Mouse (Mus musculus): ENCODE data around the gene Bmp15. TPM values are rescaled to one million over a fixed set of nuclear protein-coding genes. Genes with fewer than 3 reads are reported as not detected.

Gene Bmp15
- 0.05 and 0.09 TPM in 2 replicates for polyA plus RNA-seq (2014; fragmentation: Nextera tagmentation; extraction: Ambion mirVana)

GRCm38 (mm10) chrX:6320621-6321020 lies at the start of gene Bmp15:
Gene Bmp15, minus strand, starts transcription at chrX:6320721.
- H3K27me3 ChIP-seq (replicated peaks; ENCODE audit: control insufficient read depth, insufficient read depth, low read length) = no peaks in the 10 kb centered on the region
- no peaks in the 10 kb centered on the region for H3K4me1 ChIP-seq (replicated peaks; ENCODE audit: control insufficient read depth, insufficient read depth, low read length)
- H3K27ac ChIP-seq (ENCODE audit: low read depth) = no peak within 1 kb of the TSS
- ATAC-seq (replicated peaks; ENCODE audit: low FRiP score, low TSS enrichment, low read depth) = no peak
- no peak within 1 kb of the TSS for H3K9ac ChIP-seq (ENCODE audit: low read length)
- WGBS = 59% methylated on average over 3 of the region's 3 CpGs
- H3K9me3 ChIP-seq (ENCODE audit: control insufficient read depth, low read length) = no peaks in the 10 kb centered on the region
- H3K4me2 ChIP-seq (ENCODE audit: low read length) = no peak within 1 kb of the TSS
- no peak within 1 kb of the TSS for H3K4me3 ChIP-seq (ENCODE audit: low read depth, low read length)
- H3K36me3 ChIP-seq (ENCODE audit: control insufficient read depth, insufficient read depth, low read length) = no peaks in the 10 kb centered on the region
- no peak for DNase-seq (ENCODE audit: low spot score)

GRCm38 (mm10) chrX:6368822-6369221 lies 48.3 kb upstream of the Bmp15 start:
- H3K27me3 ChIP-seq (replicated peaks; ENCODE audit: control insufficient read depth, insufficient read depth, low read length) = no peaks in the 10 kb centered on the region
- no peaks in the 10 kb centered on the region for H3K36me3 ChIP-seq (ENCODE audit: control insufficient read depth, insufficient read depth, low read length)
- H3K9ac ChIP-seq (ENCODE audit: low read length) = no peak overlapping the region
- ATAC-seq (replicated peaks; ENCODE audit: low FRiP score, low TSS enrichment, low read depth) (no peak), DNase-seq (ENCODE audit: low spot score) (no peak)
- no peak overlapping the region for H3K4me3 ChIP-seq (ENCODE audit: low read depth, low read length)
- H3K4me2 ChIP-seq (ENCODE audit: low read length) = no peak overlapping the region
- H3K9me3 ChIP-seq (ENCODE audit: control insufficient read depth, low read length) = no peaks in the 10 kb centered on the region
- H3K4me1 ChIP-seq (replicated peaks; ENCODE audit: control insufficient read depth, insufficient read depth, low read length) = no peaks in the 10 kb centered on the region
- WGBS = 72% methylated on average over 1 of the region's 1 CpGs
- no peak overlapping the region for H3K27ac ChIP-seq (ENCODE audit: low read depth)

- Histone ChIP-seq H3K27ac (ENCODE audit: low read depth) (no peak overlapping the region), H3K36me3 (ENCODE audit: control insufficient read depth, insufficient read depth, low read length) (no peaks in the 10 kb centered on the region), H3K9ac (ENCODE audit: low read length) (no peak overlapping the region), H3K4me2 (ENCODE audit: low read length) (no peak overlapping the region), H3K27me3 (replicated peaks; ENCODE audit: control insufficient read depth, insufficient read depth, low read length) (no peaks in the 10 kb centered on the region), H3K9me3 (ENCODE audit: control insufficient read depth, low read length) (no peaks in the 10 kb centered on the region), H3K4me3 (ENCODE audit: low read depth, low read length) (no peak overlapping the region), H3K4me1 (replicated peaks; ENCODE audit: control insufficient read depth, insufficient read depth, low read length) (no peaks in the 10 kb centered on the region)
- DNase-seq (ENCODE audit: low spot score) (no peak), ATAC-seq (replicated peaks; ENCODE audit: low FRiP score, low TSS enrichment, low read depth) (no peak)
- WGBS = 73% methylated on average over 6 of the region's 6 CpGs
Observed at GRCm38 (mm10) chrX:6357503-6358114, 37.1 kb upstream of the Bmp15 start.

DNA sequence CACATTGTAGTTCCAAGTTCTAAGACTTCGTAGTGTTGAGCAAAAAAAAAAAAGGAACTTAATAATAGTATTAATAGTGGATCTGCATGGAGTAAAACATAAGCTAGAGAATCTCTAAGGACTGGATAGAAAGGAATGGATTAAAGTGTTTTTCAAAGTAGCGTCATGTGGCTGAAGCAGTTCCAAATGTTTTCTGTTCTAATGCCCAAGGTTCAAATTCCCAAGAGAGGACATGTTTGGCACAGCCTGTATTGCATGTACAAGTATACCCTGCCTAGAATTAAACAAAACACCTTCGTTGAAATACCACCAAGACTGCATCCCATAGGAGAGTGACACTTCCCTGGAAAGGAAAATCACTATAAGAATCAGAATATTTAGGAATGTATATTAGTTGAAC lies 36.4 kb upstream of the Bmp15 start:
- no peak for ATAC-seq (replicated peaks; ENCODE audit: low FRiP score, low TSS enrichment, low read depth)
- Histone ChIP-seq H3K4me3 (ENCODE audit: low read depth, low read length) (no peak overlapping the region), H3K4me1 (replicated peaks; ENCODE audit: control insufficient read depth, insufficient read depth, low read length) (no peaks in the 10 kb centered on the region), H3K9ac (ENCODE audit: low read length) (no peak overlapping the region), H3K27ac (ENCODE audit: low read depth) (no peak overlapping the region), H3K4me2 (ENCODE audit: low read length) (no peak overlapping the region), H3K27me3 (replicated peaks; ENCODE audit: control insufficient read depth, insufficient read depth, low read length) (no peaks in the 10 kb centered on the region), H3K9me3 (ENCODE audit: control insufficient read depth, low read length) (no peaks in the 10 kb centered on the region), H3K36me3 (ENCODE audit: control insufficient read depth, insufficient read depth, low read length) (no peaks in the 10 kb centered on the region)
- no peak for DNase-seq (ENCODE audit: low spot score)
- 76% methylated on average over 3 of the region's 3 CpGs for WGBS

GRCm38 (mm10) chrX:6345273-6345959 lies 24.9 kb upstream of the Bmp15 start:
- Histone ChIP-seq H3K9ac (ENCODE audit: low read length) (no peak overlapping the region), H3K4me2 (ENCODE audit: low read length) (no peak overlapping the region), H3K27ac (ENCODE audit: low read depth) (no peak overlapping the region), H3K27me3 (replicated peaks; ENCODE audit: control insufficient read depth, insufficient read depth, low read length) (no peaks in the 10 kb centered on the region), H3K4me1 (replicated peaks; ENCODE audit: control insufficient read depth, insufficient read depth, low read length) (no peaks in the 10 kb centered on the region), H3K36me3 (ENCODE audit: control insufficient read depth, insufficient read depth, low read length) (no peaks in the 10 kb centered on the region), H3K4me3 (ENCODE audit: low read depth, low read length) (no peak overlapping the region), H3K9me3 (ENCODE audit: control insufficient read depth, low read length) (no peaks in the 10 kb centered on the region)
- 67% methylated on average over 1 of the region's 1 CpGs for WGBS
- ATAC-seq (replicated peaks; ENCODE audit: low FRiP score, low TSS enrichment, low read depth) (no peak), DNase-seq (ENCODE audit: low spot score) (no peak)

- WGBS = 38% methylated on average over 1 of the region's 1 CpGs
- H3K4me2 ChIP-seq (ENCODE audit: low read length) = no peak overlapping the region
- no peaks in the 10 kb centered on the region for H3K36me3 ChIP-seq (ENCODE audit: control insufficient read depth, insufficient read depth, low read length)
- ATAC-seq (replicated peaks; ENCODE audit: low FRiP score, low TSS enrichment, low read depth) (no peak), DNase-seq (ENCODE audit: low spot score) (no peak)
- no peak overlapping the region for H3K9ac ChIP-seq (ENCODE audit: low read length)
- no peaks in the 10 kb centered on the region for H3K27me3 ChIP-seq (replicated peaks; ENCODE audit: control insufficient read depth, insufficient read depth, low read length)
- no peaks in the 10 kb centered on the region for H3K4me1 ChIP-seq (replicated peaks; ENCODE audit: control insufficient read depth, insufficient read depth, low read length)
- H3K9me3 ChIP-seq (ENCODE audit: control insufficient read depth, low read length) = no peaks in the 10 kb centered on the region
- no peak overlapping the region for H3K4me3 ChIP-seq (ENCODE audit: low read depth, low read length)
- H3K27ac ChIP-seq (ENCODE audit: low read depth) = no peak overlapping the region
Observed at GRCm38 (mm10) chrX:6324056-6324455, 3.5 kb upstream of the Bmp15 start.

GRCm38 (mm10) chrX:6317747-6318146 lies 2.8 kb downstream of the Bmp15 start:
- Histone ChIP-seq H3K4me2 (ENCODE audit: low read length) (no peak overlapping the region), H3K9ac (ENCODE audit: low read length) (no peak overlapping the region), H3K27me3 (replicated peaks; ENCODE audit: control insufficient read depth, insufficient read depth, low read length) (no peaks in the 10 kb centered on the region), H3K27ac (ENCODE audit: low read depth) (no peak overlapping the region), H3K9me3 (ENCODE audit: control insufficient read depth, low read length) (no peaks in the 10 kb centered on the region), H3K4me3 (ENCODE audit: low read depth, low read length) (no peak overlapping the region), H3K4me1 (replicated peaks; ENCODE audit: control insufficient read depth, insufficient read depth, low read length) (no peaks in the 10 kb centered on the region), H3K36me3 (ENCODE audit: control insufficient read depth, insufficient read depth, low read length) (no peaks in the 10 kb centered on the region)
- no peak for ATAC-seq (replicated peaks; ENCODE audit: low FRiP score, low TSS enrichment, low read depth)
- no peak for DNase-seq (ENCODE audit: low spot score)
- 68% methylated on average over 1 of the region's 1 CpGs for WGBS
